Mouse (Mus musculus) midbrain, embryonic 13.5 days (tissue): ENCODE data around the gene Tmem200b. TPM values are rescaled to one million over a fixed set of nuclear protein-coding genes. Genes with fewer than 3 reads are reported as not detected.

Source experiments
- ATAC-seq: fragments of 200-750 bp; cut with Nextera tagmentation; 2 replicates; pipeline ENCODE4 v1.8.0; 2017; ENCODE audit warnings: mild to moderate bottlenecking, moderate TSS enrichment, moderate library complexity
- H3K27ac ChIP-seq: fragments of 300-500 bp; sonication (generic); 2 replicates; pipeline ENCODE4 v1.5.1; 2015; ENCODE audit warnings: inconsistent platforms, mild to moderate bottlenecking, moderate library complexity
- H3K27me3 ChIP-seq: fragments of 300-500 bp; sonication (generic); 2 replicates; pipeline ENCODE4 v1.6.1; 2015; ENCODE audit warnings: mild to moderate bottlenecking, inconsistent platforms
- H3K36me3 ChIP-seq: fragments of 300-500 bp; sonication (generic); 2 replicates; pipeline ENCODE4 v1.6.1; 2015; ENCODE audit warnings: mild to moderate bottlenecking, inconsistent platforms
- H3K4me1 ChIP-seq: fragments of 300-500 bp; sonication (generic); replicated peaks from 2 replicates; pipeline ENCODE4 v1.6.1; 2015; ENCODE audit warnings: inconsistent platforms
- H3K4me2 ChIP-seq: fragments of 300-500 bp; sonication (generic); replicated peaks from 2 replicates; pipeline ENCODE4 v1.6.1; 2015; ENCODE audit warnings: moderate library complexity, mild to moderate bottlenecking, inconsistent platforms
- H3K4me3 ChIP-seq: fragments of 300-500 bp; sonication (generic); replicated peaks from 2 replicates; pipeline ENCODE4 v1.5.1; 2015; ENCODE audit warnings: mild to moderate bottlenecking, inconsistent platforms
- H3K9ac ChIP-seq: fragments of 300-500 bp; sonication (generic); replicated peaks from 2 replicates; pipeline ENCODE4 v1.6.1; 2015; ENCODE audit warnings: mild to moderate bottlenecking, inconsistent platforms
- H3K9me3 ChIP-seq: fragments of 300-500 bp; sonication (generic); 2 replicates; pipeline ENCODE4 v1.6.1; 2016; ENCODE audit warnings: mild to moderate bottlenecking, inconsistent platforms
- WGBS: fragments of 180-500 bp; shearing (Covaris S2); methylation state at CpG from one replicate; pipeline ENCODE4 v1.1.7; 2015; 5-methylcytosine and 5-hydroxymethylcytosine counted together
- polyA plus RNA-seq: library from polyadenylated mRNA; unstranded; fragments of >200 nt; fragmentation: Nextera tagmentation; extraction: Ambion mirVana; gene quantifications from 2 replicates; pipeline ENCODE4 v1.2.1, GENCODE M21; 2015

Tmem200b gene
- not detected in 2 replicates for polyA plus RNA-seq

- Histone ChIP-seq H3K27me3 (peaks cover 93% of the 10 kb centered on the region), H3K9me3 (no peaks in the 10 kb centered on the region), H3K4me2 (peak within 1 kb of the TSS; percentile 78), H3K4me3 (peak within 1 kb of the TSS; percentile 48), H3K4me1 (peaks cover 55% of the 10 kb centered on the region), H3K36me3 (peaks cover 39% of the 10 kb centered on the region), H3K27ac (no peak within 1 kb of the TSS), H3K9ac (peak within 1 kb of the TSS; percentile 67)
- 2% methylated on average over 126 of the region's 130 CpGs for WGBS
- 0 out of 2 replicates have a peak, but pooled peaks have one; percentile 5 for ATAC-seq
Observed at GRCm38 (mm10) chr4:131921461-131922346, at the start of gene Tmem200b. Gene Tmem200b (plus strand): TSS chr4:131921771.

GRCm38 (mm10) chr4:131872672-131873292 is 48.8 kb upstream of the Tmem200b start:
- peak; percentile 37 for ATAC-seq
- H3K4me2 ChIP-seq: peak overlapping the region; percentile 69
- H3K27ac ChIP-seq: peak overlapping the region; percentile 77
- H3K4me1 ChIP-seq: peaks cover 38% of the 10 kb centered on the region
- H3K27me3 ChIP-seq: no peaks in the 10 kb centered on the region
- WGBS: 11% methylated on average over 11 of the region's 11 CpGs
- H3K4me3 ChIP-seq: peak overlapping the region; percentile 95
- H3K36me3 ChIP-seq: peaks cover 6% of the 10 kb centered on the region; the same call in 1 of the 2 replicates
- no peaks in the 10 kb centered on the region for H3K9me3 ChIP-seq
- H3K9ac ChIP-seq: peak overlapping the region; percentile 78

- H3K4me3 ChIP-seq: peak within 1 kb of the TSS; percentile 95
Observed at GRCm38 (mm10) chr4:131873293-131874168, 48.0 kb upstream of the Tmem200b start, which contains the start of gene Srsf4. Gene Srsf4 (plus strand): TSS chr4:131873617.

GRCm38 (mm10) chr4:131874169-131874536 is 47.4 kb upstream of the Tmem200b start:
- Histone ChIP-seq H3K27me3 (no peaks in the 10 kb centered on the region), H3K4me1 (peaks cover 49% of the 10 kb centered on the region), H3K9me3 (no peaks in the 10 kb centered on the region), H3K4me2 (peak overlapping the region; percentile 97), H3K9ac (peak overlapping the region; percentile 100), H3K36me3 (no peaks in the 10 kb centered on the region), H3K4me3 (peak overlapping the region; percentile 95), H3K27ac (peak overlapping the region; percentile 100)
- ATAC-seq: peak; percentile 16
- WGBS: under 1% methylated on average over 20 of the region's 20 CpGs

More at GRCm38 (mm10) chr4:131873293-131874168, 48.0 kb upstream of the Tmem200b start, which contains the start of gene Srsf4:
- Histone ChIP-seq H3K36me3 (no peaks in the 10 kb centered on the region), H3K4me1 (peaks cover 46% of the 10 kb centered on the region), H3K9ac (peak within 1 kb of the TSS; percentile 100), H3K9me3 (no peaks in the 10 kb centered on the region), H3K27ac (peak within 1 kb of the TSS; percentile 100), H3K27me3 (no peaks in the 10 kb centered on the region), H3K4me2 (peak within 1 kb of the TSS; percentile 97)
- peak; percentile 95 for ATAC-seq
- WGBS: under 1% methylated on average over 77 of the region's 116 CpGs

GRCm38 (mm10) chr4:131874567-131874966 is 47.0 kb upstream of the Tmem200b start:
- no peak for ATAC-seq
- H3K27me3 ChIP-seq: no peaks in the 10 kb centered on the region
- WGBS: 4% methylated on average over 11 of the region's 11 CpGs
- no peaks in the 10 kb centered on the region for H3K36me3 ChIP-seq
- peak overlapping the region; percentile 100 for H3K9ac ChIP-seq
- no peaks in the 10 kb centered on the region for H3K9me3 ChIP-seq
- H3K4me3 ChIP-seq: peak overlapping the region; percentile 95
- H3K27ac ChIP-seq: peak overlapping the region; percentile 100
- H3K4me1 ChIP-seq: peaks cover 54% of the 10 kb centered on the region
- peak overlapping the region; percentile 97 for H3K4me2 ChIP-seq

- Histone ChIP-seq H3K4me2 (peak overlapping the region; percentile 97), H3K9ac (peak overlapping the region; percentile 100), H3K27ac (no peak overlapping the region), H3K4me1 (peaks cover 59% of the 10 kb centered on the region), H3K4me3 (peak overlapping the region; percentile 95), H3K27me3 (no peaks in the 10 kb centered on the region), H3K36me3 (no peaks in the 10 kb centered on the region), H3K9me3 (no peaks in the 10 kb centered on the region)
- no peak for ATAC-seq
- 42% methylated on average over 3 of the region's 3 CpGs for whole genome bisulfite sequencing
Observed at GRCm38 (mm10) chr4:131875242-131875641, 46.3 kb upstream of the Tmem200b start.

GRCm38 (mm10) chr4:131876836-131877235 is 44.7 kb upstream of the Tmem200b start:
- H3K36me3 ChIP-seq: no peaks in the 10 kb centered on the region
- H3K27ac ChIP-seq: peak overlapping the region; percentile 26; the same call in 1 of the 2 replicates
- H3K4me3 ChIP-seq: 0 out of 2 replicates have a peak overlapping the region, but pooled peaks have one; percentile 15
- no peaks in the 10 kb centered on the region for H3K27me3 ChIP-seq
- H3K4me1 ChIP-seq: peaks cover 71% of the 10 kb centered on the region
- H3K4me2 ChIP-seq: peak overlapping the region; percentile 97
- WGBS: 68% methylated on average over 2 of the region's 2 CpGs
- peak overlapping the region; percentile 7; the same call in 1 of the 2 replicates for H3K9ac ChIP-seq
- no peaks in the 10 kb centered on the region for H3K9me3 ChIP-seq
- no peak for ATAC-seq

GRCm38 (mm10) chr4:131879692-131880091 is 41.9 kb upstream of the Tmem200b start:
- 80% methylated on average over 1 of the region's 1 CpGs for WGBS
- H3K27ac ChIP-seq: no peak overlapping the region
- no peak for ATAC-seq
- H3K4me1 ChIP-seq: peaks cover 85% of the 10 kb centered on the region
- H3K4me2 ChIP-seq: no peak overlapping the region
- no peaks in the 10 kb centered on the region for H3K9me3 ChIP-seq
- no peak overlapping the region for H3K4me3 ChIP-seq
- H3K9ac ChIP-seq: no peak overlapping the region
- no peaks in the 10 kb centered on the region for H3K27me3 ChIP-seq
- no peaks in the 10 kb centered on the region for H3K36me3 ChIP-seq

- Histone ChIP-seq H3K4me1 (peaks cover 74% of the 10 kb centered on the region), H3K27ac (no peak overlapping the region), H3K4me3 (no peak overlapping the region), H3K27me3 (no peaks in the 10 kb centered on the region), H3K9ac (no peak overlapping the region), H3K4me2 (no peak overlapping the region), H3K9me3 (no peaks in the 10 kb centered on the region), H3K36me3 (peaks cover 11% of the 10 kb centered on the region)
- no peak for ATAC-seq
- WGBS: 86% methylated on average over 7 of the region's 7 CpGs
Observed at GRCm38 (mm10) chr4:131881306-131881705, 40.3 kb upstream of the Tmem200b start.

GRCm38 (mm10) chr4:131883571-131883970 is 38.0 kb upstream of the Tmem200b start:
- Histone ChIP-seq H3K36me3 (peaks cover 13% of the 10 kb centered on the region), H3K27ac (no peak overlapping the region; the same call in 1 of the 2 replicates), H3K4me2 (no peak overlapping the region), H3K9me3 (no peaks in the 10 kb centered on the region), H3K9ac (no peak overlapping the region), H3K27me3 (no peaks in the 10 kb centered on the region), H3K4me1 (peaks cover 55% of the 10 kb centered on the region), H3K4me3 (no peak overlapping the region)
- no peak for ATAC-seq
- 78% methylated on average over 6 of the region's 6 CpGs for WGBS

GRCm38 (mm10) chr4:131885376-131885775 is 36.2 kb upstream of the Tmem200b start:
- H3K9ac ChIP-seq: no peak overlapping the region
- no peak for ATAC-seq
- WGBS: 85% methylated on average over 6 of the region's 6 CpGs
- H3K4me3 ChIP-seq: no peak overlapping the region
- H3K4me2 ChIP-seq: no peak overlapping the region
- no peaks in the 10 kb centered on the region for H3K9me3 ChIP-seq
- peaks cover 42% of the 10 kb centered on the region for H3K4me1 ChIP-seq
- H3K27me3 ChIP-seq: no peaks in the 10 kb centered on the region
- peaks cover 13% of the 10 kb centered on the region for H3K36me3 ChIP-seq
- no peak overlapping the region for H3K27ac ChIP-seq
